Mouse (Mus musculus) adrenal gland, adult 8-10 months (tissue): Measurements from ENCODE around the gene Ubr1. TPM values are rescaled to one million over a fixed set of nuclear protein-coding genes. Genes with fewer than 3 reads are reported as not detected.
"Not testable (repeated sequence)": the region's sequence is repeated elsewhere in the genome, so short reads cannot be mapped to it uniquely, and the experiment has no call there.

Experiments used
- DNase-seq: peaks from one replicate; pipeline ENCODE4 v3.0.0; 2022
- total RNA-seq, 4 experiments: library from RNA; stranded (reverse); gene quantifications; 2 replicates each; pipeline ENCODE4 v1.2.4; 2022

Gene Ubr1
- total RNA-seq, 4 experiments from 2014 or later = 32.3 to 48.7 (median 42.6) TPM

DNA sequence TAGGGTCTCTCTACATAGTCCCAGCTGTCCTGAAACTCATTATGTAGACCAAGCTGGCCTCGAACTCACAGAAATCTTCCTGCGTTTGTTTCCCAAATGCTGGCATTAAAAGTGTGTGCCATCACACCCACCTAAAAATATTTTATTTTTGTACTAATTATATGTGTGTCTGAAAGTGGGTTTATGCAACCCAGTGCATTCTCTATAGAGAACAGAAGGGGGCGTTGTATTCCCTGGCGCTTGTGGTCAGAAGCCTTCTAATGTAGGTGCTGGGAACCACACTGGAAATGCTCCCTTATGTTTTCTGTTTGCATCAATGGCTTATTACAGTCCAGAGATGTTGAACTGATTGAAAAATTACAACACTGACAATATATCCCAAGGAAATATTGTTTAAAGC is 5.8 kb upstream of the Ubr1 start:
- DNase-seq = no peak

DNA sequence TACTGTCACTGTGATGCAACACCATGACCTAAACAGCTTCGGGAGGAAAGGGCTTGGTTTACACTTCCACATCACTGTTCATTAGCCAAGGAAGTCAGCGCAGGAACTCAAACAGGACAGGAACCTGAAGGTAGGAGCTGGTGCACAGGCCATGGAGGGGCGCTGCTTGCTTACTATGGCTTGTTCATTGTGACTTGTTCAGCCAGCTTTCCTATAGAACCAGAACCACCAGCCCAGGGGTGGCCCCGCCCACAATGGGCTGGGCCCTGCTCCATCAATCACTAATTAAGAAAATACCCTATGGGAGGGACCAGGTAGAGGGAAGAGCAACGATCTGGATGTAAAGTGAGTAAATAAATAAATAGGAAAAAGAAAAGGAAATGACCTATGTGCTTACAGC is 2.4 kb upstream of the Ubr1 start:
- DNase-seq = no peak

DNA sequence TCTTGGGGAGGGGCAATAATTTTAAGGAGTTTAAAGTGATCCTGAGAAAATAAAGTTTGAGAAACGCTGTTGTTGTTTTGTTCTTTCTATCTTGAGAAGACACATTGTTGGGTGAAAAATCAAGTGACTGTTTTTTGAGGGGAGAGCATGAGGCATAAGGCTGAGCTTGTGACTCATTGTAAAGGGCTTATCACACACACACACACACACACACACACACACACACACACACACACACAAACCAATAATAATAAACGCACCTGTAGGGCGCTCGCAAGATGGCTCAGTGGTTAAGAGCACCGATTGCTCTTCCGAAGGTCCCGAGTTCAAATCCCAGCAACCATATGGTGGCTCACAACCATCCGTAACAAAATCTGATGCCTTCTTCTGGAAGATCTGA is 1.7 kb upstream of the Ubr1 start:
- not testable (repeated sequence) for DNase-seq

DNA sequence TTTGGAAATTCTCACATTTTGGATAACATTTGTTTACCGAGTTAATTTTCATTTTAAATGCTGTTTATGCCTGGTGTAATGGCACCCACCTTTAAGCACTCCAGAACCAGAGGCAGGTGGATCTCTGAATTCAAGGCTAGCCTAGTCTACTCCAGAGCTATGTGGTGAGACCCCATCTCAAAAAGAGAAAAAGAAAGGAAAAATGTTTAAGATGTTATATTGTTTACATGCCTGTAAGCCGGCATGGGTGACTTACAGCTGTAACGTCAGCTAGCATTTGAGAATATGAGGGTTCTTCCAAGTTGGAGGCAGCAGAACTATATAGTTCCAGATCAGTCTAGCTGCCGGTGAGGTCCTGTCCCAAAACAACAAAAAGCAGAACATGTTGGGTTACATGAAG is 1.3 kb upstream of the Ubr1 start:
- DNase-seq = no peak

DNA sequence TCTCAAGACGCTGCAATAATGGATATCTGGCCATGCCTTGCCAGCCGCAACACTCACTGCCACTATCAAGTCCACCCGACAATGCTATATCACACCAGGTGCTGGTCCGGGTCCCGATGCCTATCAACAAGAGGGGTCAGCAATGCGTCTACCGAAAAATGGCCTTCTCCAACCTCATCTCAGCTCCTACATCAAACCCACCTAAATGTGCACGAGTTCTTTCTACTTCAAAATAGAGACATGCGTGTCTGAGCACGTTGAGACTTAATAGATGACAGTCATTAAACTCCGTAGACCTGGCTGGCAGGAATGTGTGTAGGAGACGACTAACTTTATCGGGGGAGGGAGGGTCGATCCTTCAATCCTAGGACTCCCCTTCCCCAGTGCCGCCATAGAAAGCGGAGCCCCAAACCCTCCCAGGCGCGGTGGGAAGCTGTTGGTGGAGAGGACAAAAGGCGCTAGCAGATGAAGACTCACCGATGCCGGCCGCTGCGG is 423 bp downstream of the Ubr1 start:
- no peak for DNase-seq

DNA sequence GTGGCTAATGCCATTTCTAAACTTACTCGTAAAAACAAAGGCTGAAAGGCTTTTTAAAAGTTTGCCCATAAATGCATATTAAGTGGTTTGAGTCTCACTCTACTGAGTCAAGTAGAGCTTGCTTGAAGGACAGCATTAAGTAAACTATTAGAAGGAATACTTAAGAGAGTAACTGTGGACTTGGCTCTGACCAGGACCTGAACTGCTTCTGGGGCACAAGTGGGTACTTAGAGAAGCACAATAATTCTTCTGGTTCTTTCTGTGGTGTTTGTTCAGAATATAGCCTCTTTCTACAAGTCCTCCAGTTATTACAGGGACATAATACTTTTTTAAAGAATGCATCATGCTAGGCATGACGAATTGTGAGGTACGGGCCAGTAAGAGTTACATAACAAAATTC is 5.0 kb downstream of the Ubr1 start:
- no peak for DNase-seq

DNA sequence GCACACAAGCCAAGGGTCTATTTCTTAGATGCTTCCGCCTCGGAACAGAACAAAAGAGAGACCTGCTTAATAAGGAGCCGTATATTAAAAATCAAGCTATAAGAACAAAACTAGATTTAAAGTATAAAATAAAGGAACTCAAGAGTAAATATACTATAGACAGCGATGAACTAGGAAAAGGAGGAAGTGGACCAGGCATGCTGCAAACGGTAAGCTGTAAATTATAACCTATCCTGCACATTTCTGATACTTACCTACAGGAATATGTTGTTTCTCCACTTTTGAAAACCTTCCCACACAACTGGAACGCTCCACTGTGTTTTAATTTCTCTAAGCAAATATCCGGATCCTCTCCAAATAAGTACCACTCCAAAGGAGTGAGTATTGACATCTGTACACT is 7.4 kb downstream of the Ubr1 start:
- no peak for DNase-seq

DNA sequence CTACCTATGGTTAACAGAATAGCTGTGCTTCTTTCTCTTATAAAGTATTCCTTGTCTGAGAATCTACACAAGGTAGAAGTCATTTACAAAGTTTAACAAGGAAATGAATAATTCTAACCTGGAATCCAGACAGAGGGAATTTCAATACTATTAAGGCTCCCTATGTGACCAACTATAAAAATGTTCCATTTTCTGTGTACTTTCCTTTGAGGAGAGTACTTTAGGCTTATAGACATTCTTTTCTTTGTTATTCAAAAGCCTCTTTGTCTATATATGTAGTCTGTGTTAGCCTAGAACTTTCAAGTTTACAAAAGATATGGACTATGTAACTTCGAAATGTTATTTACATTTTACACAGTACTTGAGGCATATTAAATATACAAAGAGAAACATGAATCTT is 10.3 kb downstream of the Ubr1 start:
- DNase-seq = no peak

DNA sequence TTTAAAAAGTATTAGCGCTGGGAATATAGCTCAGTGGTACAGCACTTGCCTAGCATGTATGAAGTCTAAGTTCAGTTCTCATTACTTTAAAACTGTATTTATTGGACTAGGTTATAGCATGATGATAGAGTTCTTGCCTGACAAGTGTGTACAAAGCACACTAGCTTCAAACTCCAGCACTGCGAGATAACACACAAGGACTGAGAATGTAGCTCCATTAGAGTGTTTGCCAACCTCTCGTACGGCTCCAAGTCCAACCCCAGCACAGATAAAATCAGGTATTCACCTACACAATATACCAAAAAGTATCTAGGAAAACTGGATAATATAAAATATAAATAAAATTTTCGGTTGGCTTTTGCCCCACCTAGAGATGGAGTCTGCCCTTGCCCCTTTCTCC is 10.7 kb downstream of the Ubr1 start:
- no peak for DNase-seq

DNA sequence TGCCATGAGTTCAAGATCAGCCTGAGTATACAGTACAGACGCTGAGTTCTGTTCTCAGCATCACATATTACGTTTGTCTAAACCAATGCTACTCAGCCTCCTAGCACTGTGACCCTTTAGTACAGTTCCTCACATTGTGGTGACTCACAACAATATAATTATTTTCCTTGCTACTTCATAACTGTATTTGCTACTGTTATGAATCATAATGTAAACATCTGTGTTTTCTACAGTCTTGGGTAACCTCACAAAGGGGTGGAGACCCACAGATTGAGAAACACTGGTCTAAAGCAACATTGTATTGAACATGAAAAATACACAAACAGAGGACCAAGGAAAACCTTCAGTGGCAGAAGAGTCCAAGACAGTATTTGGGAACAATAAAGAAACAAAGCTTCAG is 11.2 kb downstream of the Ubr1 start:
- no peak for DNase-seq

DNA sequence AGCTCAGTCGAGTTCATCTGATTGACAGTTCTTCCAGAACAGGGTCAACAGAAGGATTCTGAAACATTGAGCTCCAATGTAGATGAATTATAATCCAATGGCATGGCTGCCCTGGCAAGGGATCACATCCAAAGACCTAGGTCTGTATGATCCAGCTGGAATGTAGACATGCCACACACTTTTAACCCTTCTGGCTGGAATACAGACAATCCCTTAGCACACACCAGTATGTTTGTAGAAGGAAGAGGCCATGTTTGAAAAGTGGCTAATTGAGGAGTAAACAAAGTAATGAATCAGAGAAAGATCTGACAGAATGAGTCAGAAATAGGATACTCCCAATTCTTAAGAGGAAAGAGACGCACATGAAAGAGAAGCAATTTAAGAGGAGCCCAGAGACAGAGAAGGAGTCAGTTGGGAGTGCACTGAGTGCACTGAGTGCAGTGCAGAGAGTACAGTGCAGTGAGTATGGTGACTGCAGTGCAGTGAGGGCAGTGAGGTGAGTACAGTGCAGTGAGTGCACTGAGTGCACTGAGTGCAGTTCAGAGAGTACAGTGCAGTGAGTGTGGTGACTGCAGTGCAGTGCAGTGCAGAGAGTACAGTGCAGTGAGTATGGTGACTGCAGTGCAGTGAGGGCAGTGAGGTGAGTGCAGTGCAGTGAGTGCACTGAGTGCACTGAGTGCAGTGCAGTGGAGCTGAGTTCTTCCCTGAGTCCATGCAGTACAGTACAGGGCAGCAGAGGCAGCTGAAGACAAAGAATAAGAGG is 18.2 kb downstream of the Ubr1 start:
- DNase-seq = no peak

DNA sequence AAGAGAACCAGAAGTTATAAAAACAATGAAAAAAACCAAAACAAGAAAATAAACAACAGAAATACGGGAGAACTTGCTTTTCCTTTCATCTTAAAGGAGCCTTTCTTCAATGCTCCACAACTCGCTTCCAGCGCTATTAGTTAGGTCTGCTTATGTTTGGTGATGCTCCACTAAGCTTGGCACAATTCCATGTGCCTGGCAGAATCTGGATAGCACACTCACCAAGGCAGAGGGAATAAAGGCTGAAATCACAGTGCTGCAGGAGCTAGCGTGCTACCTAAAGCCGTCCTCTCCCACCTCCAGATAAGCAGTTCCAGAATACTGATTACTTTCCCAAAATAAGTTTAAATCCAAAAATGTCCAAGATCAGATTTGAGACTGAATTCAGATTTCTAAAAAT is 19.3 kb downstream of the Ubr1 start:
- no peak for DNase-seq

DNA sequence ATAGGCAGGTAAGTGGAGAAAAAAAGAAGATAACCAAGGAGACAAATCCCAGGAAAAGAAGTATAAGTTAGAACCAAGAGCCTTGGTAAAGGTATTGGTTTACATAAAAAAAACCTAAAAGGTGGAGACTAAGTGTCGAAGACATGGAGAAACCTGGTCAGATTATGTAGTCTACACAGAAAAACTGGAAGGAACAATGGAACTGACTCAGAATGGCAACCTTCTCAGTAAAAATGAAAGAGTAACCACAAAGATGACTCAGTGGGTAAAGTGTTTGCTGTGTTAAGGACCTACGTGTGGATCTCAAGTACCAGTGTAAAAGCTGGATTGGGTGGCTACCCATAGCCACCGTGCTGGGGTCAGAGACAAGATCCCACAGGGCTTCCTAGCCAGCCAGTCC is 37.5 kb downstream of the Ubr1 start:
- no peak for DNase-seq

DNA sequence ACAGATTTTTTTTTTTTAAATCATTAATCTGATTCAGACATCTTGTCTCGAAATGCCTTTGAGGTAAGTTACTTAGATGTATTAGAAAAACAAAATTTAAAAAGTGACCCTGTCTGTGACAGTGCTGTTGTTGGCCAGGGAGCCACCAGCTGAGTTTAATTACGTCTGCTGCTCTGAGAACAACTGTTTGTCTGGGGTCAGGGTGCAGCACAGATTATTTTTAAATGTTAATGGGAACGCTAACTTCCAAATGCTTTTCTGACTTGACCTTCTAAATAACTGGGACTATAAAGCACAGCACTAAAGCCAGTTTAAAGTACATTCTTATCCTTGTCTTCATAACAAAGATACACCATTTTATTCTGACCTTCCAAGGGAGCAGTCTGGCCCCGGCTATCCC is 61.0 kb downstream of the Ubr1 start:
- DNase-seq = no peak

DNA sequence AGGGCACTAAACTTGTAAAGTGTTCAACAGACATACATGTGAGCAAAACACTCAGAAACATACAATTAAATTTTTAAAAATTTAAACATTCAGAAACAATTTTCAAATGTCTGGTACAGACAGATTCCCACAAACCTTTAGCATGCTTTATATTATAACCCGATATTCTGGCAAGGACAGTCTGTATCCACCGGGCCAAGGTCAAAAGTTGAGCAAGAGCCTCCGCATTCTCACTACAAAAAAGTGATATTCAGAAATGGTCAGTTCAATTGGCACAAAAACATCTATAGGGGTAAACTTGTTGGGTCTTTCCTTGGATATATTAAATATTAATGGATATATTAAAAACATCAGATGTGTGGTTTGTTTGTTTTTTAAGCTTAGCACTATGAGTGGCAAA is 74.2 kb downstream of the Ubr1 start:
- peak; percentile 8 for DNase-seq

DNA sequence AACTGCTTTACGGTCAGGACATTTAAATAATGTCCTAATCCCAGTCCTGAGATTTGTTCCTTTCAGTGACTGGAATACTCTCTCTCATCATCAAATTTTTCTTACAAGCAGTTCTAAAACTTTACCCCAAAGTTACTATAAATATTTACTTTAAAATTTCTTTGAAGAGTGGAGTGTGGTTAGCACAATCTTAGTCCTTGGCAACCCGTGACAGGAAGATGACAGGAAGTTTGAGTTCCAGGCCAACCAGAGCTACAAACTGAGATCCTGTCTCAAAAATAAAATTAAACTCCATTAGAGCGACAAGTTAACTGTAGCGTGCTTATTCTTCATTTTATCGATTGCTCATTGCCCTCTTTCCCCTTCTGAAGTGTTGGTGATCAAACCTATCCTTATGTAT is 82.9 kb downstream of the Ubr1 start:
- no peak for DNase-seq

DNA sequence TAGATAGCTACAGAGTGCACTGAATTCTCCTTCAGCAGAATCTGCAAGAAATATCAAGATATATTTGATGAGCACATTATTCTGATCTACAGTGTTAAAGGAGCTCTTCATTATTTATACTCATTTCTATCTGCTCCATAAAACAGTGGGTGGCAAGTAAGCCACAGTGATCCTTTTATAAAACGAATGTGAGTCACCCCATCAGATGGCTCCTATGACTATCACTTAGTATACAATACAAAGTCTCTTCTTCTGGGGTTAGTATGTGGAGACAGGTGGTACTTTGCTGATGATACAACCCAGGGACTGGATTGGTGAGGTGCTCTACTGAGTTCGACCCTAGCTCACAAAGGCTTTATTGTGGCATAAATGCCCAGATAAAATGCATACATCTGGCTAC is 97.3 kb downstream of the Ubr1 start:
- no peak for DNase-seq

DNA sequence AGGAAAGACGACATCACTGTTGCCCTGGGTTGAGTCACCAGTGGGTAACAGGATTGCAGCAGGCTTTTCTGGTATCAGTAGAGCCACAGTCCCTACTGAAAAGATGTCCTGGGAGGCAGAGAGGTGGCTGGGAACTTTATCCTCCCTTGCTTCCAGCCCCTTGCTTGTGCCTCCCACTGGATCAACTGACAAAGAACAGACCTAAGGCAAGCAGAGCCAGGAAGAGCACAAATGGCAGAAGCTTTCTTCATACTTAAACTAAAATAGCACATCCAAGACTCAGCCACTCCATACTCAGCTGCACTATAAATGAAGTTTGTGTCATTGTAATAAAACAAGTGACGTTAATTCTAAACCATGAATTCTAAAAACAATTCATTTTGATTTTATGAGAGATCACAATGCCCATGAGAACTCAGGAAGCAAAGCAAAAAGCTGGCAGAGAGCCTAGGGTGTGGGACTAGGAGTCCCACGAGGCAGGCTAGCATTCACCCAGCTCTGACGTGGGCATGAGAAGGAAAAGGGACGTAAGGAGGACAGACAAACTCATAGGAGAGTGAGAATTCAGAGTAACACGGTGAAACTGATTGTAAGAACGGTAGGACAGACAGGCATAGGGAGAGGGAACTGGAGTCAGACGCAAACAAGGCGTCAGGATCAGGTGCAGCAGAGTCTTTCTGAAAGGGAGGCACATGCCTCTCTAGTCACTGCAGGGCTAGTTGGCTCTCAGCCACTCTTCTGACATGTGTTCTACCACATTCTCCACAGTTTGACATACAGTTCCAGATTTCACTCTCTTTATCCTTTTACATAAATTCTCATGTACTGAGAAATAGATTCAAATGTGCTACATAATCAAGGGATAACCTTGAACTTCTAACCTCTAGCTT is 98.8 kb downstream of the Ubr1 start:
- no peak for DNase-seq

DNA sequence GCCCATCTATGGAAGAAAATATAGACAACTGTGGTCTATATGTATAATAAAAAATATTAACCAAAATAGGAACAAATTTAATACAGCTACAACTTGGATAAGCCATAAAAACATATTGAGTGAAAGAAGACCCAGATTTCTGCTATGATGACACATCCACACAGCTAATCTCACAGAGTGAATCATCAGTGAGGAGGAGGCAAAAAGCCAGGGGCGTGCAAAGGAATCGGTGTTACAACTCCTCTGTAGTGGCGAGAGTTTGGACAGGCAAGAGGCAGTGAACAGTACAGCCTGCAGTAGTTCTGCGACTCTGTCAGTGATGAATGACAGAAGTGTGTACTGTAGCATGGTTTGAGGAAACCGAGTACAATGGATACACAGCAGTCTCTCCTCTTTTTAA is 103.2 kb downstream of the Ubr1 start:
- peak; percentile 29 for DNase-seq

DNA sequence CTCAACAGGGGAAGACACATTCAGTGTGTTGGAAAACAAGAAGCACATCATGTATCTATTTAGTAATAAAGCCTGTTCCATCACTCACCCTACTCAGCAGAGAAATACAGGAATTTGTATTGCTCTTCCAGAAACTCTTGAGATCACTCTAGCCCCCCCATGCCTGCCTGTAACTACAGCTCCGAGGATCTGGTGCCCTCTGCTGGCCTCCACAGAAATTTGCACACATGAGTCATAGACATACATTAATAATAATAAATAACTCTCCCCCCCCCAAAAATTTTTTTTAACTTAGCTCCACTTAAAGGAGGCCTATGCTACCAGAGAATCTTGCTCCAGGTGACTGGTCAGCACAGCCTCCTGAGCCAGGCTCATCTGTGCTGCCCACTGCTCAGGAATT is 104.0 kb downstream of the Ubr1 start:
- no peak for DNase-seq

DNA sequence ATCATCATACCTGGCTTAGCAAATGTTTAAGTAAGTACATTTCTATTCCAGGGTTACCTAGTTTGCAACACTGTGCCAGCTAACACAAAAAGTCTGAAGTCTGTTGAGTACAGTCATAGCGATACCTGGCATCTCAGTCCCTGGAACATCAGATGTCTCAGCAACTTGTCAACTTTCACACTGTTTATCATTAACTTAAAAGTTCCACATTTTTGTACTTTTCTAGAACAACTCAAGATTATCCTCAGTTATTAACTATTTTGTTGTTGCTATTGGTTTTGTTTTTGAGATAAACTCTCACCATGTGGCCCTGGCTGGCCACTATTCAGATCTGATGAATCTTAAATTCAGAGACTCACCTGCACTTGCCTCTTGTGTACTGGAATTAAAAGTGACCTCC is 107.1 kb downstream of the Ubr1 start:
- no peak for DNase-seq

DNA sequence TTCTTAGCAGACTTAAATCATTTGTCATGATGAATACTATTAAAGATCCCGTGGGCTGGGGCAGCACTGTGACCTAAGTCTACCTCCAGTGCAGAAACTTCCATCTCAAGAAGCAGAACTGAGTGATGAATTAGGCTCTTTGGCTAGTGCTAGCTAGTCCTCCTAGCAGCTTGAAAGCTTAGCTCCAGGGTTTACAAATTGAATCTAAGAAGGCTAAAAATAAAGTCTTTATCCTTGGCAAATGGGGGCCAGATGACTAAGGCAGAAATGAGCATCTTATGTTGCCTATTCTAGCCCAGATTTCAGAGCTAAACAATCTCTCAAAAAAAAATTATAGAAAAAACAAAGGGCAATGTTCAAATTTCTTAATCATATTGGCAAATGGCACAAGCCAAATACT is 109.8 kb downstream of the Ubr1 start:
- DNase-seq = no peak

DNA sequence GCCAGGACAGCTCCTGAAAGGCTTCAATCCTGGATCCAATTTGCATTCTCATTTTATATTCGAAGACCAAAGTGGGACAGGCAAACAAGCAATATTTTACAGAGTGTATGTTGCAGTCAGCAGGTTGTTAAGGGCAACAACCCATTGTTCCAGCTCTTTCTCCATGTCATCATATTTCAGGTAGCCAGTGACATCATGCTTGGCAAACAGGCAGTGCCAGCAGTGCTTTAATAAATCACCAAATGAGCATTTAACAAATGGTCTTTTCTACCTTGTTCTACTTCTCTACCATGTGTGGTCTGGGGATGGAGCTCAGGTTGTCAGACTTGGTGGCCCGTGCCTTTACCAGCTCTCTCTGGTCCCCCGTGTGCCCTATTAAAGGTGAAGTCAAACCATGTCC is 112.4 kb downstream of the Ubr1 start:
- DNase-seq = no peak

DNA sequence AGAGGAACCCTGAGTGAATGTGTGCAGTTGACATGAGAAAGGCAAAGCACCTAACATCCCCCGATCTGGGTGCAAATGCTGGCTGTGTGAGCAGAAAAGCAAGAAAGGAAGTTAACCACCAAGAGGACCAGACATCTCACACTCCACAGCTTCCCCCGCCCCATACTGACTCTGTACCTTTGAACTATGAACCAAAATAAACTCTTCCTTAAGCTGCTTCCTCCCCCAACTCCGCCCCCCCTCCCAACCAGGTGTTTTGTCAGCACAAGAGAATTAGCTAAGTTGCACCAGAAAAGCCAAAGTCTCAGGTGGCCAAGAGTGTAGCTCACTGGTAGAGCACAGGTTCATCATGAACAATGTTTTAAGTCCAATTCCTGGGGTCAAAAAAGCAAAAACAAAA is 117.4 kb downstream of the Ubr1 start:
- DNase-seq = no peak
